Mouse (Mus musculus) midbrain, embryonic 15.5 days (tissue): Measurements from ENCODE around the gene Prkn. TPM values are rescaled to one million over a fixed set of nuclear protein-coding genes. Genes with fewer than 3 reads are reported as not detected.

Experiments
- ATAC-seq: fragments of 200-750 bp; cut with Nextera tagmentation; replicated peaks from 2 replicates; pipeline ENCODE4 v1.8.0; 2017; ENCODE audit warnings: moderate TSS enrichment
- H3K27ac ChIP-seq: fragments of 300-500 bp; sonication (generic); 2 replicates; pipeline ENCODE4 v1.5.1; 2015; ENCODE audit warnings: mild to moderate bottlenecking, inconsistent platforms
- H3K27me3 ChIP-seq: fragments of 300-500 bp; sonication (generic); replicated peaks from 2 replicates; pipeline ENCODE4 v1.6.1; 2015; ENCODE audit warnings: inconsistent platforms
- H3K36me3 ChIP-seq: fragments of 300-500 bp; sonication (generic); replicated peaks from 2 replicates; pipeline ENCODE4 v1.6.1; 2015; ENCODE audit warnings: inconsistent platforms
- H3K4me1 ChIP-seq: fragments of 300-500 bp; sonication (generic); 2 replicates; pipeline ENCODE4 v1.6.1; 2015; ENCODE audit warnings: inconsistent platforms
- H3K4me2 ChIP-seq: fragments of 300-500 bp; sonication (generic); 2 replicates; pipeline ENCODE4 v1.6.1; 2015; ENCODE audit warnings: inconsistent platforms, mild to moderate bottlenecking, moderate library complexity
- H3K4me3 ChIP-seq: fragments of 300-500 bp; sonication (generic); 2 replicates; pipeline ENCODE4 v1.5.1; 2015; ENCODE audit warnings: mild to moderate bottlenecking, inconsistent platforms
- H3K9ac ChIP-seq: fragments of 300-500 bp; sonication (generic); 2 replicates; pipeline ENCODE4 v1.6.1; 2015; ENCODE audit warnings: mild to moderate bottlenecking, inconsistent platforms
- H3K9me3 ChIP-seq: fragments of 300-500 bp; sonication (generic); 2 replicates; pipeline ENCODE4 v1.6.1; 2016; ENCODE audit warnings: inconsistent platforms
- WGBS: fragments of 180-500 bp; shearing (Covaris S2); methylation state at CpG from one replicate; pipeline ENCODE4 v1.1.7; 2015; ENCODE audit warnings: mixed read lengths; 5-methylcytosine and 5-hydroxymethylcytosine counted together
- polyA plus RNA-seq: library from polyadenylated mRNA; unstranded; fragments of >200 nt; fragmentation: Nextera tagmentation; extraction: Ambion mirVana; gene quantifications from 2 replicates; pipeline ENCODE4 v1.2.1, GENCODE M21; 2015

Prkn gene
- polyA plus RNA-seq, 1 experiment from 2014 or later: 4.8 TPM

DNA sequence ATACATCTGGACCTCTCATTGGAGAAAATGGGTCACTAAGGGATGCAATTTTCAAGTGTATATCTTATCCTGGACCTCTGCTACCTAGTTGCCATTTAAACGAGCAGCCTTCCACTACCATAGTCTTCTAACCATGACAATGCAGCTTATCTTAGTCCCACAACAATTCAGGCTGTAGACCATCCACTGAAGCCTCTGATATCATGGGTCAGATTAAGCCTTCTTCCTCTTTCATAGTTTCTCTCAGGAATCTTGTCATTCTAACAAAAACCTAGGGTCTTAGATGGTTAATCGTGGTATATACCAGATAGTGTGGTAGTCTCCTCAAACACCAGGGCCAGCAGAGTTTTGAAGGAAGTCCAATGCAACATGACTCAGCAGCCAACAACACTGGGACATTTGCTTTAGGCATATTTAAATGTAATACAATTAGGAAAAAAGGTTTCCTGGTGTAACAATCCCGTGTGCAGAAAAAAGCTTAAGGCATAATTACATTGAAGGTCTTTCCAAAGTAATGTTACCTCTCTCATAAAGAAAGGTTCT lies 61.6 kb downstream of the Prkn start:
- no peak overlapping the region for H3K9ac ChIP-seq
- no peak overlapping the region for H3K27ac ChIP-seq
- 89% methylated on average over 3 of the region's 3 CpGs for WGBS
- no peak overlapping the region for H3K4me3 ChIP-seq
- no peak overlapping the region for H3K4me2 ChIP-seq
- no peak for ATAC-seq
- H3K9me3 ChIP-seq: no peaks in the 10 kb centered on the region
- no peaks in the 10 kb centered on the region for H3K36me3 ChIP-seq
- no peaks in the 10 kb centered on the region for H3K27me3 ChIP-seq
- no peaks in the 10 kb centered on the region for H3K4me1 ChIP-seq

DNA sequence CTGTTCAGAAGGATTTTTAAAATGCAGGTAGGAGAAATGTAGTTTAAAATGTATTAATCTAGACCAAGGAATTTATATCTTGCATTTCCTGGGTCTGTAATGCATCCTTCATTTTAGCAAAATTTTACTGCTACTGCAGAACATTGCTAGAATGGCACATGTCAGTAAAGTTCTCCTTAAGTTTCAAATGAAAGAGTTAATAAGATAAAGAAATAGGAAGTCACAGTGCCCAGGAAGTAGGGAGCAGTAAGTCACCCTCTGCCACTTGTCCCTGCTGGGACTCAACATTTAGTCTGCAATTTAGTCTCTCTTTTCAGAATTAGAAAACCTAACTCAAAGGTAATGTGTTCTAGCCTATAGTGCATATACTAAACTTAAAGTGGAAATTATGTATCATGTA lies 96.5 kb downstream of the Prkn start:
- no peaks in the 10 kb centered on the region for H3K36me3 ChIP-seq
- H3K9me3 ChIP-seq: no peaks in the 10 kb centered on the region
- H3K4me1 ChIP-seq: peaks cover 11% of the 10 kb centered on the region
- H3K27me3 ChIP-seq: no peaks in the 10 kb centered on the region
- ATAC-seq: no peak
- no peak overlapping the region for H3K4me3 ChIP-seq
- no peak overlapping the region for H3K9ac ChIP-seq
- no peak overlapping the region for H3K27ac ChIP-seq
- no peak overlapping the region for H3K4me2 ChIP-seq

DNA sequence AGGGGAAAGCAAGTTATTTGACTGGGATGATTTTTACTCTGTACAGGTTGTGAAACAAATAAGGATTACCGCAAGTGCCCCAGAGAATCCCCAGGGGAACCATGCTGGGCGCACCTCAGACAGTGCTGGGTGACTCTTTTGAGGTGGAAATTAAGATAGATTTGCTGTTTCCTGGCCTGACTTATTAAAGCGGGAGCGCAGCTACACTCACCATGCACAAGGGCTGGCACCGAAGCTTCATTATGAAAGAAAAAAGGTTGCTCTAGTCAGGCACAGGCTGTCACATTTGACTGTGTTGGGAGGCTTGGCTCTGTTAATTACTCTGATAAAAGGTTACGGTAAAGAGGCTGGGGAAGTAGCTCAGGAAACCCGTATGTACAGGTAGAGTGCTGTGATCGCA lies 97.7 kb downstream of the Prkn start:
- 26% methylated on average over 8 of the region's 8 CpGs for WGBS
- Histone ChIP-seq H3K9ac (no peak overlapping the region), H3K4me1 (peaks cover 11% of the 10 kb centered on the region), H3K9me3 (no peaks in the 10 kb centered on the region), H3K27me3 (no peaks in the 10 kb centered on the region), H3K36me3 (no peaks in the 10 kb centered on the region), H3K4me3 (no peak overlapping the region), H3K4me2 (no peak overlapping the region), H3K27ac (no peak overlapping the region)
- ATAC-seq: no peak

DNA sequence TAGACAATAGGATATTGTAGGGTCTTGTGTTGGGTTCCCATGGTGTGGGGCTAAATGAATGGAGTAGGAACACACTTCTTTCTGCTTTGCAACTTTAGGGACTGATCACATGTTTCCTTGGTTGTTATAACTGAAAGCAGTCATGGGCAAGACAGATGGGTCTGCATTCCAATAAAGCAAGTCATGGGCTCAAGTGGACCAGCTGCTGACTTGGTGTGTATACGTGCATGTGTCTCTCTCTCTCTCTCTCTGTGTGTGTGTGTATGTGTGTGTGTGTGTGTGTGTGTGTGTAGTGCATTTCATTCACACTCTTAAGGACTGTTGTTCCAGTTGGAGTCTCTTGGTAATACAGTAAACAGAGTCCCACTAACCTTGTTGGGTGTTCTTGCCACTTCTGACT lies 98.6 kb downstream of the Prkn start:
- H3K9ac ChIP-seq: no peak overlapping the region
- WGBS: 73% methylated on average over 1 of the region's 1 CpGs
- no peak overlapping the region for H3K4me3 ChIP-seq
- no peaks in the 10 kb centered on the region for H3K36me3 ChIP-seq
- no peaks in the 10 kb centered on the region for H3K27me3 ChIP-seq
- H3K4me2 ChIP-seq: no peak overlapping the region
- peaks cover 11% of the 10 kb centered on the region for H3K4me1 ChIP-seq
- ATAC-seq: no peak
- no peaks in the 10 kb centered on the region for H3K9me3 ChIP-seq
- no peak overlapping the region for H3K27ac ChIP-seq

DNA sequence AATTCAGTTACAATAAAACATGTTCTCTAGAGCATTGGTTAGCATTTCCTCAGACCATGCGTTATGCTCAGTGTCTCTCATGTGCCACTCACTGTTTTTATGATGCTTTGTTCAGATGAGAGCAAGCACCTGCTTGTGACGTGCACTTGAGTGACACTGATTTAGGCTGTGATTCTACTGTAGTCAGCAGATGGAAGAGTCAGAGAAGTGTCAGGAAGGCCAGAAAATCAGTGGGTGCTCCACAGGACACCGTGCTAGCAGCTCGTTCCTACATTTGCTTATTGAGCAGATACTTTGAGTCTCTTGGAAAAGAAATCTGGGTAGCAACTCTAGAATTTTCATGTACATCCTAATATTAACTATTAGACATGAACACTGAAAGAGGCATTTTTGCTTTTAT lies 106.4 kb downstream of the Prkn start:
- no peak for ATAC-seq
- H3K4me2 ChIP-seq: no peak overlapping the region
- 77% methylated on average over 4 of the region's 4 CpGs for WGBS
- no peak overlapping the region for H3K27ac ChIP-seq
- H3K4me3 ChIP-seq: no peak overlapping the region
- H3K9me3 ChIP-seq: no peaks in the 10 kb centered on the region
- H3K27me3 ChIP-seq: no peaks in the 10 kb centered on the region
- H3K36me3 ChIP-seq: no peaks in the 10 kb centered on the region
- H3K9ac ChIP-seq: no peak overlapping the region
- no peaks in the 10 kb centered on the region for H3K4me1 ChIP-seq

DNA sequence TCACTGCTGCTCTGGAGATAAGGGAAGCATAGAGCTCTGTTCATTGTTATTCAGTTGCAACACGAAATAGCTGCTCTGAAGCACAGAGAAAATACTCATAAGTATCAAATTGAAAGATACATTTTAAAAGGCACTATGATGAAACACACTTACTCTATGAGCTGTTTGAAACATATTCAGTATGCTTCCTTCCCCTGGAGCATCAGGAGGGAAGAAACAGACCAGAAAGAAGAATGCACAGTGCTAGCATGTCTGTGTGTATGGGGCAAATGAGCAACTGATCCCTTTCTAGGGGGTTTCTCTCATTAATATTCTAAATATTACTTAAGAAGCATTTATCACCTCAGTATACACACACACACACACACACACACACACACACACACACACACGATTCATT lies 107.4 kb downstream of the Prkn start:
- Histone ChIP-seq H3K9ac (no peak overlapping the region), H3K36me3 (no peaks in the 10 kb centered on the region), H3K4me2 (no peak overlapping the region), H3K27me3 (no peaks in the 10 kb centered on the region), H3K27ac (no peak overlapping the region), H3K9me3 (no peaks in the 10 kb centered on the region), H3K4me1 (no peaks in the 10 kb centered on the region), H3K4me3 (no peak overlapping the region)
- no peak for ATAC-seq
- 76% methylated on average over 2 of the region's 2 CpGs for WGBS

DNA sequence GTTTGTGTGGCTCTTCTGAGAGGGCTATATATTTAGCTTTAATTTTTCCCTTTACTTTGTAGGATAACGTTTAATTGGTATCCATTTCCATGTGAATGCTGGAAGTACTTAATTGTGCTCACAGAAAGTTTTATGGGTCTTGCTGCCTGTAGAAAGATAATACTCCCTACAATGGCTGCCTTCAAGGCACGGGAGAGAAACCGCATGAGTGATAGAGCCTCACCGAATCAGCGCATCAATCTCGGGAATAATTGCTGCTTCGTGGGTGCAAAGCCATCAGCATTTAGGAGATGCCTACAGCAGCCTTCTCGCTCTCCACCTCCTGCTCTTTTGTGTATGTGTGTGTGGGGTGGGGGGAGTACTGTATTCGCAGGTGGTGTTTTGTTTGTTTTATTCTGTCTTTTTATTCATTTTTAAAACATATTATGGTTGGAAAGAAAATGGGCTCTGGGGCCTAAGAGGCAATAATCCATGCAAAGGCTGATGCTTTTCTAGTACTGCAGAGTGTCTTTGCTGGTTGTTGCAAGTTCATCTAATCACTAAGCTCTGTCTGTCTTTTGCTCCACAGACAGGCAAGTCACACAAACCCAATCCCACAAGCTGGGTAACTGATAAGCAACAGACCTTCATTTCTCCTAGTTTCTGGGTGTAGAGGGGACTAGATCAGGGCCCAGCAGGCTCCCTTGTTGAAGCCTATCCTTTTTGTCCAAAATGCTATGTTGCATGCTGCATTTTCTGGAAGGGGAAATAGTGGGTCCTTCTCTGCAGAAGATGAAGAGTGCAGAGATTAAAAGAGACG lies 119.1 kb downstream of the Prkn start:
- no peak overlapping the region for H3K27ac ChIP-seq
- no peaks in the 10 kb centered on the region for H3K9me3 ChIP-seq
- H3K4me3 ChIP-seq: no peak overlapping the region
- 69% methylated on average over 10 of the region's 10 CpGs for WGBS
- H3K36me3 ChIP-seq: no peaks in the 10 kb centered on the region
- ATAC-seq: no peak
- no peaks in the 10 kb centered on the region for H3K27me3 ChIP-seq
- no peak overlapping the region for H3K9ac ChIP-seq
- no peak overlapping the region for H3K4me2 ChIP-seq
- H3K4me1 ChIP-seq: no peaks in the 10 kb centered on the region

DNA sequence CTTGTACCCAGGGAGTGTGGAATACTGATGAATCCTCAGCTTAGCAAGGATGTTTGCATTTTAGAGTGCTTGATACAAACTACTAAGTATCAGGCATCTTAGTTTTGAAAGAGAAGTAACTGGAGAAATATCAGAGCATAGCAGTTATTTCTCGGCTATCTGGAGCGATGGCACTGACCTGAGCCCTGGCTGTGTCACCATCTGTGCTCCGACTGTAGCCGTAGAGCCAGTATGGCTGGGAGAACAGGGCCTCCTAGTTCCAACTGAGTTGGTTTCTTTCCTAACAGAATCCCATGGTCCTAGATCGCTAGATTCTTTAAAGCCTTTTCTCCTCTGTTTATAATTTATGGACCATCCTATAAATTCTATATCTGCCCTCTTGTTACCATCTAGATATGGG lies 122.0 kb downstream of the Prkn start:
- no peaks in the 10 kb centered on the region for H3K9me3 ChIP-seq
- ATAC-seq: no peak
- H3K4me2 ChIP-seq: no peak overlapping the region
- no peaks in the 10 kb centered on the region for H3K27me3 ChIP-seq
- no peak overlapping the region for H3K4me3 ChIP-seq
- no peaks in the 10 kb centered on the region for H3K36me3 ChIP-seq
- no peak overlapping the region for H3K9ac ChIP-seq
- no peaks in the 10 kb centered on the region for H3K4me1 ChIP-seq
- WGBS: 94% methylated on average over 5 of the region's 5 CpGs
- H3K27ac ChIP-seq: no peak overlapping the region

DNA sequence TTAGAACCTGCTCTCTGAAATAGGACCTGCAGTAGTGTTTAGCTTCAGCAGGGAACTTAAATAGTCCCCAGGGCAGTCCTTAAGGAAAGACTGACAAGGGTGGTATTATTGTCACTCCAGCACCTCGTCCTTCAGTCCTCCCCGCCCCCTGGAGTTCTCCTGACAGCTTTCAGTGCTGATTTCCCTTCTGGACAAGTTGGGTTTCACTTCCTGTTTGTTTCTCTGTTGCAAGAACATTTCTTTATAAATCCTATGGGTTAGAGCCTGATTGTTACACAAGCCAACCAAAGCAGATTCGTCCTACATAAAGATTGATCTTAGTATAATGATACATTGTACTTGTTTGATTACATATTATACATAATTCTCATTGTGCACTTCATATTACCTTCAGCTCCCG lies 142.0 kb downstream of the Prkn start:
- Histone ChIP-seq H3K4me2 (no peak overlapping the region), H3K27ac (no peak overlapping the region), H3K4me1 (no peaks in the 10 kb centered on the region), H3K4me3 (no peak overlapping the region), H3K9me3 (no peaks in the 10 kb centered on the region), H3K36me3 (no peaks in the 10 kb centered on the region), H3K9ac (no peak overlapping the region), H3K27me3 (no peaks in the 10 kb centered on the region)
- WGBS: 70% methylated on average over 4 of the region's 4 CpGs
- ATAC-seq: no peak

DNA sequence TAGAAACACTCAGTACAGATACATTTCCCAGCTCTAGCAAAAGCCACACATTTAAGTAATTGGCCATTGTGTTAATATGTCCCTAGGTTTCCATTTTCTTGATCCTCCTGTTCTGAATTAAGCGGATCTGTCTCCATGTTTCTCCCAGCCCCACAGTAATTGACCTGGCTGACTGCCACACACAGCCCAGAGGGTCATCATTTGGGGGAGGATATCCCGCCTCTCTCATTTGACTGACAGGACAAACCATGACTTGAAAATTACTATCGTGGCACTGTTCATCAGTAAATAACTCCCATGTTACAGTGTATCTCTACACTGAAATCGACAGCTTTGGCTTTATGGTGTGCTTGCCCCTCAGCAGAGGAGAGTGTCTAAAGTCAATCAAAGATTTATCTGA lies 146.9 kb downstream of the Prkn start:
- Histone ChIP-seq H3K9me3 (no peaks in the 10 kb centered on the region), H3K27me3 (no peaks in the 10 kb centered on the region), H3K4me2 (no peak overlapping the region), H3K36me3 (no peaks in the 10 kb centered on the region), H3K9ac (no peak overlapping the region), H3K4me3 (no peak overlapping the region), H3K4me1 (no peaks in the 10 kb centered on the region), H3K27ac (no peak overlapping the region)
- WGBS: 63% methylated on average over 4 of the region's 4 CpGs
- ATAC-seq: no peak

DNA sequence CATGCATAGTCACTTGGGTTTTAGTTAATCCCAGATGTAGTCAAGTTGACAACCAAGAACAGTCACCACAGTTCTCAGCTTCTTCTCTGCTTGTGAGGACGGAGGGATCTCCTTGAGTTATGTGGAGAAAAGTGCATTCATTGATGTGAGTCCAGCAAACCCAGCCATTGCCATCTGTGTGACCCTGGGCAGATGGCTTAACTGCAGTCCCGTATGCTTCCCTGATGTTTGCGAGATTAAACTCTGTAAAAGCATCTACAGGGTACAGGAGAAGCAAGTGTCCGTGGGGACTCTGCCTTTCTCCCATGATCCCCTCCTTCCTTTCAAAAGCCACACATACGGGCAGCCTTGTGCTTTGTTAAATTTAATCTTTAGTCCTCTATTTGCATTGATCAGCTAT lies 157.1 kb downstream of the Prkn start:
- Histone ChIP-seq H3K36me3 (no peaks in the 10 kb centered on the region), H3K4me3 (no peak overlapping the region), H3K4me2 (no peak overlapping the region), H3K27me3 (no peaks in the 10 kb centered on the region), H3K9ac (no peak overlapping the region), H3K9me3 (no peaks in the 10 kb centered on the region), H3K4me1 (no peaks in the 10 kb centered on the region), H3K27ac (no peak overlapping the region)
- WGBS: 49% methylated on average over 5 of the region's 5 CpGs
- no peak for ATAC-seq

DNA sequence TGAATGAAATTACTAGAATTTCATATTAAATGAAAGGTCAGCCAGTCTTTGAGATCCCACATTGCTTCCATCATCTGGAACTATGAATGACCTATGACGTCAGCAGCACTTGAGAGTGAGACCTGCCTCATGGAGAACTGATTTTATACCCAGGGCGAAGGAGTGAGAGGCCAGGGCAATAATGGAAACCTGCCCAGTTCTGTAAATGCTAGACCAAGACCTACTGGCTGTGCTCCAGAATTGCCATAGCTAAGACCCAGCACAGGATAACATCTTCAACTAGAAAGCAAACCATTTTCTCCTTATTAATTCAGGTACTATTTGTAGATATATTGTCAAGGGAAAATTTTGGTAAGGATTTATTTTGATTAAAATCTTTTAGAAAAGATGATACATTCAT lies 183.2 kb downstream of the Prkn start:
- no peak overlapping the region for H3K4me2 ChIP-seq
- no peak overlapping the region for H3K4me3 ChIP-seq
- H3K4me1 ChIP-seq: no peaks in the 10 kb centered on the region
- no peaks in the 10 kb centered on the region for H3K9me3 ChIP-seq
- no peak overlapping the region for H3K9ac ChIP-seq
- H3K27ac ChIP-seq: no peak overlapping the region
- H3K27me3 ChIP-seq: no peaks in the 10 kb centered on the region
- no peaks in the 10 kb centered on the region for H3K36me3 ChIP-seq
- WGBS: 87% methylated on average over 2 of the region's 2 CpGs
- no peak for ATAC-seq

DNA sequence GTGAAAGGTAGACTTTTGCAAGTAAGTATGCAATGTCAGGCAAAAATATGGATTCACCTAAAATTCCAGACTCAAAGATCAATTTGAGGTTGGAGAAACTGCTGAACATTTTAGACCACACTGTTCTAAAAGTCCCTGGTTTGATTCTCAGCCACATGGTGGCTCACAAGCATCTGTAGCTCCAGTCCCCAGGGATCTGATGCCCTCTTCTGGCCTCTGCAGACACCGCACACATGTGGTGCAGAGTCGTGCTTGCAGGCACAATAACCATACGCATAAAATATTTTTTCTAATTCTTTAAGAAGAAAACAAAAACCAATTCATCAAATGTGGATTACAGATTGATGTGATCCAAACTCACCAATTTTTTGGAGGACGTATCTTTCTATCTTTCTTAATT lies 189.2 kb downstream of the Prkn start:
- no peaks in the 10 kb centered on the region for H3K27me3 ChIP-seq
- H3K4me2 ChIP-seq: no peak overlapping the region
- no peaks in the 10 kb centered on the region for H3K36me3 ChIP-seq
- no peaks in the 10 kb centered on the region for H3K4me1 ChIP-seq
- no peak for ATAC-seq
- WGBS: 95% methylated on average over 4 of the region's 4 CpGs
- H3K9ac ChIP-seq: no peak overlapping the region
- no peak overlapping the region for H3K27ac ChIP-seq
- no peak overlapping the region for H3K4me3 ChIP-seq
- no peaks in the 10 kb centered on the region for H3K9me3 ChIP-seq
